Mouse (Mus musculus): ENCODE data around the gene Slc26a9. TPM values are rescaled to one million over a fixed set of nuclear protein-coding genes. Genes with fewer than 3 reads are reported as not detected.

Gene Slc26a9
- total RNA-seq, 2 experiments from 2014 or later = 0.15 TPM; not detected in 1

- DNase-seq = peak; percentile 22 to 31
Measured at GRCm38 (mm10) chr1:131736494-131736893, 7.3 kb upstream of the Slc26a9 start.

GRCm38 (mm10) chr1:131737269-131737668, 6.6 kb upstream of the Slc26a9 start:
- peak; percentile 69 to 77 for DNase-seq

DNA sequence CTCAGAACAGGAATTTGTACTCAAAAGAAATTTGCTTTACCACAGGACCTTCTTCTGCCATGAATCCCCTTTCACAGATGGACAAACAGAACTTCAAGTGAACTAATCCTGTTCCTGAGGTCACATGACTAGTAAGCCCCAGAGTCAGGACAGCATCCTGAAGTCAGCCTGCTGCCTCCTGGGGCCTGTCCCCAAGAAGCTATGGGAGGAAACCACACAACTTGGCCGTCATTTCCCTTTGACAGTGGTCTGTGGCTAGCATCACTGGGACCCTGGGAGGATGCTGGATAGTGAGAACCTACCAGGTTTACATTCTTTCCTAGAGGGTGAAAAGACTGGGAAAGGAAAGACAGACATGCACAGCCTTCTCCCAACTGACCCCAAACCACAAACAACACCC, 5.1 kb upstream of the Slc26a9 start:
- DNase-seq = no peak

DNA sequence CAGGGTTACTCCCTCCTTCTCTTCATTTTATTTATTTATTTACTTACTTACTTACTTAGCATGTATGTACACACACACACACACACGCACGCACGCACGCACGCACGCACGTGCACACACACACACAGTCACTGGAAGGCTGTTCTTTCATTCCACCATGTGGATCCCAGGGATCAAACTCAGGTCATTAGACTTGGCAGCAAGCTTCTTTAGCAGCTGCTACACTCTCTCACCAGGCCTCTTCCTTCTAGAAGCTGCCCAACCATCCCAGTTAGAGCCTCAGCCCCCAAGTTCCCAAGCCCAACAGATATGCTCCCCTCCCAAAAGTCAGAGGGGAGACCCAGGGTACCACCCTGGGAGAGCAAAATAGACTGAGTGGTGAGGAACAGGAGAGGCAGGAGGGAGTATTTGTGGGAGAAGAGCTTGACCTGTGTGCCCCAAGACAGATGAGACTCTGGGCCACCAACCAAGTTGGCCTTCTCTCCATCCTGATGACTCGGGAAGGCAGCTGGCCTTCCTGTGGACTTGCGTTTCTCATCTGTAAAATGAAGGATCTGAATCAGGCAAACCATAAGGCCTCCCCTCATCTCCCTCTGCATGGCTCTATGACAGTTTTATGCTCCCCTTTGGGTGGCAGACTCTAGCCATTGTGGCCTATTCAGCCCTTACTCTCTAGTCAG, 4.2 kb upstream of the Slc26a9 start:
- peak in 1 of 2 experiments; percentile 20 for DNase-seq

- no peak for DNase-seq
Measured at GRCm38 (mm10) chr1:131745391-131745790, 1.6 kb downstream of the Slc26a9 start.

DNA sequence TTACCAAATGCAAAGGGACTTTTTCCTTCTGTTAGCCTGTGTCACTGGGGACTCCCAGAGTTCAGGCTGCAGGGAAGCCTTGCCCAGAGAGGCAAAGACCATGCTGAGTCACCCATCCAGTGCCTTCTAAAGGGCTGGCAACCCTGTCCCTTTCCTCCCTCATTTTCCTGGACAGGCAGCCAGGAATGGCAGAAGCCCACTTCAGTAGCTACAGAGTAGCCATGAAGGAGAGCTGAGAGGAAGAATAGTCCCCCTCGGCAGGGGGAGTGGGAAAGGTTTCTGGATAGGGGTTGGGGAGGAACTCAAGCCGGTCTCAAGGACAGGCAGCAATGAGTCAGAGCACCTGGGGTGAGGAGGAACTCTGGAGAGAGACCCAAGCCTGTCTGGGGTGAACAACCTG, 3.9 kb downstream of the Slc26a9 start:
- no peak for DNase-seq

DNA sequence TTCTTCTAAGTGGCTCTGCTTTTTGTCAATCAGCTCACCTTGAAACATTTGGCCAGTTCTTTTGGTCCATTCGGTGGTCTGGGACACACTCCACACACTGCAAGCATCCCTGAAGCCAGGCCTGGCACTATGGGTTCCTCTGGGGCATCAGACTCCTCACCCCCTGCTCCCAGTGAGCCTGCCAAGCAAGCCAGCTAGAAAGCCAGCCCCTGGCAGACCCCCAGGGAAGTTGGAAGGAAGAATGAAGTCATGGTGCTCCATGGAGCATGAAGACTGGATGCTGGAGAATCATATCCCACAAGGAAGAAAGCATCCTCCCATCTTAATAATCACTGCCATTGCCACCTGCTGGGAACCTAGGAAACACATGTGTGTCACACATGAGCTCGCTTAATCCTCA, 4.8 kb downstream of the Slc26a9 start:
- no peak for DNase-seq

GRCm38 (mm10) chr1:131749706-131750545, 6.1 kb downstream of the Slc26a9 start:
- DNase-seq = no peak

DNA sequence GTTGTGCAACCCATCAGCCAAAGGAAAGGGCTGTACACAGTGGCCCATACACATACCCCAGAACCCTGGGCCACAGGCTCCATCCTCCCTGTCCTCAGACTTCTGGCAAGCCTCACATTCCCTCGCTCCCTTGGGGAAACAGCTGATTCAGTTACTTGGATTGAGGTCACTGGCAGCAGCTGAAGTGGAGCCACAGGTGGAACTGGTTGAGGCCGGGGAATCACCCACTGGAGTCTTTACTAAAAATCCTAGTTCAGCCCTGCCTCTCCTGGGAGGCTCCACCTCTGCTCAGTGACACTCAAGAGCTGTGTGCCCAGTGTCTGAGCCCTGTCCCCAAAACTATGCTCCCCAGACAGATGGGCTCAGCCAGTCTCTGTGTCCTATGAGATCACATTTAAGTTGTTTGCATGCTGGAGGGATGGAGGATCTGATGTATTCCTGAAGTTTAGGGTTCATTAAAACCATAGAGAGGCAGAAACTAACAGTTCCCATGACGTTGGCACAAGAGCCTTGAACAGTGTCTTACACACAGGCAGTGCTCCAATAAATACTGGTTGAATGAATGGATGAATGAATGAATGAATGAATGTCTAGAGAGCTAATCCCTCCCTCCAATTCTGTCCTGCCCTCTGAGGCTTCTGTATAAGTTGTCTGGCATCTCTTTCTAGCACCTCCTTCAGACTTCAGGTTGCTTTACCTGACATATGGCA, 7.5 kb downstream of the Slc26a9 start:
- DNase-seq = peak in 1 of 2 experiments; percentile 50

DNA sequence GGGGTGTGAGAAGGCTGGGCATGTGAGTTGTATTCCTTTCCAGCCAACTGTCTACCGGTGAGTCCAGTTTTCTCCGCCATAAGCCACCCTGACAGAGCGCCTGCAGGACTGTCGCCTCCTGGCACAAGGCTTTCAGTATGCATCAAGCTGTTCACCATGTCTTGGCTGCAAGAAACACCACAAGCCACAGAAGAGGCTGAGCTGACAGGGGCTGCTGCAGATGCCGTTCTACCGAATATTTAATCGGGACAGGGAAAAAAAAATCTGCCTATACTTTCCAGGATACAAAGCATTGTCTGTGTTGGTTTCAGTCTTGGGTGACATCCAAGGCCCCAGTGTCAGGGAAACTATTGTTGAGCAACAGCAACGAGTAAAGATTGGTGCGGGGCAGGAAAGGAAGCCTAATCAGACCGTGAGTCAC, 8.1 kb downstream of the Slc26a9 start:
- peak; percentile 31 to 43 for DNase-seq

DNA sequence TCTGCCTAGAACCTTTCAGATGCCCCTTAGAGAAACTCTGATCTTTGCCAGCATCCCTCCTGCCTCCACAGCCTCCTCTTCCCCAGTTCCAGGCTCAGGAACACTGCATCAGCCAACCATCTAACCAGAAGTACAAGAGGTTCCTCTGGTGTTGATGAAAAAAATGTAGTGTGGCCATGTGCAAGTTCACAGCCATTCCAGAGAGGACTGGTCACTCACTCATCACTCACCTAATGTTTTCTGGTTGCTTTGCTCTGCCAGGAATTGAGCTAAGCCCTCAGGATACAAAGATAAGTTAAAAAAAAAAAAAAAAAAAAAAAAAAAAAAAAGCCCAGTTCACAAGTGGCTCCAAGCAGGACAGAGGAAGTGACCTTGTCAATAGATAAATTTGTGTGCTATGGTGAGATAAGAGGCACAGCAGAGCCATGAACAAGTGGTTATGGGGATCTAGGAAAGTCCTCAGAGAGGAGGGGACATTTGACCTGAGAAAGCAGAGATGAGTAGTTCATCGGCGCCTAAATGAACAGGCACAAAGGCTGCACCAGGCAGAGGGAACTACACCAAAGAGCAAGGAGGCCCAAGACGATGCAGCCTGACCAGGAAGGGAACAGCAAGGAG, 10.5 kb downstream of the Slc26a9 start:
- peak in 1 of 2 experiments; percentile 23 for DNase-seq

DNA sequence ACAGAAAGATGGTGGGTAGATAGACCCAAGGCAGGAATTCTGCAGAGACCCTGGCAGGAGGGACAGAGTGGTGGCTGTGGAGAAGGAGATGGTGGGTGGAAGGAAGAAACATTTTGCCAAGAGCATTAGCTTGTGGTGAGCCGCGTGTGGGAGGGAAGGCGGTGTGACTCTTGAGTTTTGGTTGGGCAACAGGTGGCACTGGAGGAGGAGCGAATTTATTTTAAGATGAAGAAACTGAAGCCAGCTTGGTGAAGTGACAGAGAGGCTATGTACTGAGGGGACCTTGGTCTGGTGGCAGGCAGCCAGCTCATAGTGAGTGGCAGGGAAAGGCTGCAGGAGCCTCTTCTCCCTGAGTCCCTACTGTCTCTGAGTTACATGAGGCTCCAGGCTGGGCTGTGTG, 11.1 kb downstream of the Slc26a9 start:
- peak; percentile 61 to 62 for DNase-seq

DNA sequence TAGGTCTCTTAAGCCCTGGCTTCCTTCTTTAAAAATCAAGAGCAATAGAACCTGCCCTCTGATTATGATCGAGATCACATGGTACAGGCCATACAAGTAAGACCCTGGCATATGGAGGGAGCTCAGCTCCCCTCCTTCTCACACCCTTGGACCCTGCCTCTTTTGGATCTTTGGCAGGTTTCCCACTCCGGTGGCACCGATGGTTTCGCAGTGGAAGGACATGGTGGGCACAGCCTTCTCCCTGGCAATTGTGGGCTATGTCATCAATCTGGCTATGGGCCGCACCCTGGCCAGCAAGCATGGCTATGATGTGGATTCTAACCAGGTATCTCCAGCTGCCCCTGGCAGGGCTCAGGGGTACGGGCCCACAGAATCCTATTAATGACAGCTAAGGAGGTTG, 13.4 kb downstream of the Slc26a9 start:
- no peak for DNase-seq

DNA sequence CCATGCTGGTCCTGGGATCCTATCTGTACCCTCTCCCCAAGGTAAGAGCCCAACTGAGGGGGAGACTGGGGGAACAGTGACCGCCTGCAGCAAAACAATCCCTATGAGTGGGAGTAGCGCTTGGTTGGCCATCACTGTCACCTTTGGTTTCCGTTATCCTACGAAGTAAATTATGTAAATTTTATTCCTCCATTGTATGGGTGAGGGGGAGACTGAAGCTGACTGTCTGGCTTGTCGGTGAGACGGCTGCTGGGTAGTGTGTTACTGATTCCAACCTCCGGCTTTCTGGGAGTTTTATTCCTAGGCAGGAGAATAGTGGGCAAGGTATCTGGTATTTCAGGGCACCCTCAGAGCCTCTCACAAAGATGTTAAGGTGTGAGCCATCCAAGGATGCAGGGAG, 15.0 kb downstream of the Slc26a9 start:
- DNase-seq = no peak

GRCm38 (mm10) chr1:131759667-131760427, 16.0 kb downstream of the Slc26a9 start:
- no peak for DNase-seq

GRCm38 (mm10) chr1:131760428-131760820, 16.6 kb downstream of the Slc26a9 start:
- DNase-seq = no peak

DNA sequence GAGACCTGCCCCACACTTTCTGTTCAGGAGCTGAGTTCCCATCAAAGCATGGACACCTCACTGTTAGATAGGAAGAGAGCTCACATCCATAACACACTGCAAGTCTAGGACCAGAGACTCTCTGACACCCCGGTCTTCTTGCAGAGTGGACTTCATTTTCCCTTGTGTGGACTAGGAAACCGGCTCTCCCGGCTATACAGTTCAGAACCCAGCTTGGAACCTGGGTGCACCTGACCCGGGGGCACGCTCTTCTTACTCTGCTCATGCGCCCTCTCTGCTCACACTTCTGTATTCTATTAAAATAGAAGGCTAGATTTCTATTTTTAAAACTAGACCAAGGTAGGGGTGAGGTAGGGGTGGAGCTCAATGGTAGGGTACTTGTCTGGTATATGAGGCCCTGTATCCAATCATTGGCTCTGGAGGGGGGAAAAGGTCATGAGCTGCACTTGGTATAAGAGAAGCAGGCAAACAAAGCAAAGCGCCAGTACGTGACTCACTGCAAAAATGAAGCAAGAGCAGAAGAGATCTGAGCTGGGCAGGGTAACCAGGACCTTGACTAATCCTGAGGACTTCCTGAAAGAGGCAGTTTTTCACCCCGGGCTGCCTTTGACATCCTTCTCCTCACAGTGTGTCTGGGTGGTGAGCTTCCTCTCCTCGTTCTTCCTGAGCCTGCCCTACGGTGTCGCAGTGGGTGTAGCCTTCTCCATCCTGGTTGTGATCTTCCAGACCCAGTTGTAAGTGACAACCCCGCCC, 17.4 kb downstream of the Slc26a9 start:
- DNase-seq = no peak

DNA sequence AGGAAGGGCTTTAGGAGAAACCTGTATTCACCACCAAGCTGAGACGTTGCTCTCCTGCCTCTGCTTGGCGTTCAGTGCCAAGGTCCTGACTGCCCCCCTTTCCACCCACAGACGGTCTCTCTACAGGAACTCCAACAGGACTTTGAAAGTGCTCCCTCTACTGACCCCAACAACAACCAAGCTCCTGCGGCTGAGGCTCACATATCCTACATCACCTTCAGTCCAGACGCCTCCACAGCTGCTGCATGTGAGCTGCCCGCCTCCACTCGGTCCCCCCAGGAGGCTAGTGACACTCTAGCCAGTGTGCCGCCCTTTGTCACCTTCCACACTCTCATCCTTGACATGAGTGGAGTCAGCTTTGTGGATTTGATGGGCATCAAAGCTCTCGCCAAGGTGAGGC, 19.9 kb downstream of the Slc26a9 start:
- no peak for DNase-seq

DNA sequence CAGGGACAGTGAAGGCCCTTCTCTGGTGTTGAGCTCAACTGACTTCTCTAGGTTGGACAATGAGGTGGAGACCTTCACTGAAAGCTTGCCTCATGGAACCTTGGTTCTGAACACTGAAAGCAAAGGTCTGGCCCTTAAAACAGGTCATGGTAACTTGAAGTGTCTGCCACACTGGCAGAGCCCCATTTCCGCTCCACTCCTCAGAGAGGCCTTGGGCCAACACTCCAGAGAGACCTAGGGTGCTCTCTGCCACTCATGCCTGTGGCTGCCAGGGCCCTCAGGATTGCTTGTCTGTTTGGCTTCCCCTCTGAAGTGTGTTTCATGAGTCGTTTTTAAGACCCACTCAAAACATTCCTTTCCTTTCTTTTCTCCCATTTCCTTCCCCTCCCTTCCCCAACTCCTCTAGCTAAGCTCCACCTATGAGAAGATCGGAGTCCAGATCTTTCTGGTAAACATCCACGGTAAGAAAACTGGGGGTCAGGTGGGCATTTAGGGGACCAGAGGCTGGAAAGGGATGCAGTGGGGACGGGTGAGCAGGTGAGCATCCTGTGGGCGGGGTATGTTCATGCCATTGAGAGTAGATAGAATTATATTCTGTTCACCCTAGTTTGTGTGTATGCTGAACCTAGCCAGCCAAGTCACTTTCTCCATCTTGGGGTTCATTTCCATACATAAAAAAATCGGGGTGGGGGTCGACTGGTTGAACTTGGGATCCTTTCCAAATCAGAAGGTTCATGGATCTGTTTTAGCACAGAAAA, 20.9 kb downstream of the Slc26a9 start:
- no peak for DNase-seq

DNA sequence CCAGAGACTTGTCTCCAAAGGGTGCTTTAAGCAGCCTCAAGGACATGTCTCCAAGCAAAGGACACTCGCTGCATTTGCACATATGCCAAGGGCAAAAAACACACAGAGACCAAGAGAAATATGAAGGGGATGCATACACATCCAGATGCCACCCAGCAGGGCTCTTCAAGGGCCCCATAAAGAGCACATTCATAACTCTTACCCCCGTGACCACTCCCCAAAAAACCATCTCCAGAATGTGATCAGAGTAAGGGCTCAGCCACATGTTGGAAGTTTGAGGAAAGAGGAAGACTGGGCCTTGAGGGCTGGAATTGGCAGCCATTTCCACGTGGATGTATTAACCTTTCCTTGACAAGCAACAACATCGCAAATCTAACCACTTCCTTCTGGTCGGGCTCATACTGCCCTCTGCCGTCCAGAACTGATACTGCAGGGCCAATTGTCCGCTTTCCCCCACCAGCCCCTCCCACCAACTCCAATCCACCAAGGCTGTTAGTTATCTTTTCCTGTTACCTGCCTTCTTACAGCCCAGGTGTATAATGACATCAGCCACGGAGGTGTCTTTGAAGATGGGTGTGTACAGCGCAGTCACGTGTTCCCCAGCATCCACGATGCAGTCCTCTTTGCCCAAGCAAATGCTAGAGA, 21.7 kb downstream of the Slc26a9 start:
- peak; percentile 62 to 89 for DNase-seq
